Mouse (Mus musculus): ENCODE measurements at regions not wholly inside any gene's neighbourhood (a gene's known extent, or its start where the extent isn't known, plus 50 kb on each side); places are given as distances from the start of the nearest gene placed in this dataset.

- TF ChIP-seq CTCF (IDR thresholded peaks at IDR 0.05; ENCODE audit: low read depth, low read length) (no peak), POLR2A (IDR thresholded peaks at IDR 0.05; ENCODE audit: borderline replicate concordance, low read depth, low read length) (no peak)
Observed at GRCm38 (mm10) chr17:76008011-76008410, 456.3 kb upstream of the Fam98a start.

All from bone marrow macrophage, adult 2 months (primary cell).